Mouse (Mus musculus) ovary, postnatal 14 days (tissue): ENCODE measurements at regions not wholly inside any gene's neighbourhood (a gene's known extent, or its start where the extent isn't known, plus 50 kb on each side); places are given as distances from the start of the nearest gene placed in this dataset.

Source experiments
- DNase-seq: peaks from one replicate; pipeline ENCODE4 v3.0.0; 2022; ENCODE audit warnings: low spot score

- no peak for DNase-seq
These were observed 240.9 kb upstream of the Gm5148 start for GRCm38 (mm10) chr3:37965221-37965620.

GRCm38 (mm10) chr3:37964083-37964482, 239.8 kb upstream of the Gm5148 start:
- no peak for DNase-seq

GRCm38 (mm10) chr3:37962811-37963210, 238.5 kb upstream of the Gm5148 start:
- DNase-seq: no peak

- no peak for DNase-seq
These were observed 237.9 kb upstream of the Gm5148 start for GRCm38 (mm10) chr3:37962043-37962810.

GRCm38 (mm10) chr3:37958361-37958978, 234.2 kb upstream of the Gm5148 start:
- no peak for DNase-seq

- DNase-seq: no peak
These were observed 232.3 kb upstream of the Gm5148 start for GRCm38 (mm10) chr3:37956543-37956942.

- DNase-seq: no peak
These were observed 228.6 kb upstream of the Gm5148 start for GRCm38 (mm10) chr3:37952891-37953290.

- no peak for DNase-seq
These were observed 228.0 kb upstream of the Gm5148 start for GRCm38 (mm10) chr3:37952251-37952650.

GRCm38 (mm10) chr3:37943661-37944060, 219.4 kb upstream of the Gm5148 start:
- DNase-seq: no peak

GRCm38 (mm10) chr3:37940016-37940415, 215.7 kb upstream of the Gm5148 start:
- DNase-seq: no peak

- DNase-seq: no peak
These were observed 214.6 kb upstream of the Gm5148 start for GRCm38 (mm10) chr3:37938870-37939269.

- no peak for DNase-seq
These were observed 213.9 kb upstream of the Gm5148 start for GRCm38 (mm10) chr3:37938284-37938596.

- no peak for DNase-seq
These were observed 213.3 kb upstream of the Gm5148 start for GRCm38 (mm10) chr3:37937381-37938283.

- DNase-seq: no peak
These were observed 212.1 kb upstream of the Gm5148 start for GRCm38 (mm10) chr3:37936251-37936931.

- DNase-seq: peak; percentile 18
These were observed 210.8 kb upstream of the Gm5148 start for GRCm38 (mm10) chr3:37934905-37935708.

GRCm38 (mm10) chr3:37934236-37934635, 209.9 kb upstream of the Gm5148 start:
- no peak for DNase-seq

GRCm38 (mm10) chr3:37928731-37929130, 204.4 kb upstream of the Gm5148 start:
- no peak for DNase-seq

- DNase-seq: no peak
These were observed 195.3 kb upstream of the Gm5148 start for GRCm38 (mm10) chr3:37919450-37920156.

- no peak for DNase-seq
These were observed 192.6 kb upstream of the Gm5148 start for GRCm38 (mm10) chr3:37916786-37917479.

- DNase-seq: no peak
These were observed 192.0 kb upstream of the Gm5148 start for GRCm38 (mm10) chr3:37916281-37916680.
